Mouse (Mus musculus): Measurements from ENCODE around the gene Gm10139. TPM values are rescaled to one million over a fixed set of nuclear protein-coding genes. Genes with fewer than 3 reads are reported as not detected.

The Gm10139 gene
- polyA plus RNA-seq (2015; fragmentation: Illumina TruSeq; extraction: RNeasy Lipid Tissue Mini Kit (QIAGEN cat#74804); ENCODE audit: low read depth, low replicate concordance): not detected

GRCm38 (mm10) chr13:65512378-65512777 lies at the start of gene Gm10139:
TSS of gene Gm10139 (plus strand) at chr13:65512678.

Other genes with a start within 250 kb of the Gm10139 start
- 30.2 TPM for gene Zfp369, start 233.9 kb upstream of the Gm10139 start, polyA plus RNA-seq (2015; fragmentation: Illumina TruSeq; extraction: RNeasy Lipid Tissue Mini Kit (QIAGEN cat#74804); ENCODE audit: low read depth, low replicate concordance)